Mouse (Mus musculus) mesoderm, embryonic 11.5 days (tissue): Measurements from ENCODE around the gene Syt1.

ENCODE experiments used
- DNase-seq: peaks from one replicate; pipeline ENCODE4 v3.0.0-alpha.2; 2012; ENCODE audit warnings: low read depth, low spot score

Gene Syt1

DNA sequence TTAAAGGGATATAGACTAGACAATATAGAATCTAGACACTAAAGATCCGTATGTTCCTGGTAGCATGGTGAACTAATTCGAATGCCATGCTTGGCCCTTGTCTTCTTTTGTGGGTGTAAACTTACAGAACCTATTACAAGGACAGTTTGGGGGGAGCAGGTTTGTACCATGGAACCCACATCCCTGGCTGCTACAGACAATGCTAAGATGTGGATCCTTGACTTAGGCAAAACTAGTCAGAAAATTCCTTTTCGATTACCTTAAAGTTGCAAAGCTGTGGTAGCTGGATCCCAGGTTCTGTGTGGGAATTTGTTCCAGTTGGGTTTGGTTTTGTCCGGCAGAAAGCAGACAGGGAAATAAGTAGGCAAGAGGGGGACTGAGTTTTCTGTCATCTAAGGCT is 560.4 kb downstream of the Syt1 start:
- DNase-seq, result no peak

DNA sequence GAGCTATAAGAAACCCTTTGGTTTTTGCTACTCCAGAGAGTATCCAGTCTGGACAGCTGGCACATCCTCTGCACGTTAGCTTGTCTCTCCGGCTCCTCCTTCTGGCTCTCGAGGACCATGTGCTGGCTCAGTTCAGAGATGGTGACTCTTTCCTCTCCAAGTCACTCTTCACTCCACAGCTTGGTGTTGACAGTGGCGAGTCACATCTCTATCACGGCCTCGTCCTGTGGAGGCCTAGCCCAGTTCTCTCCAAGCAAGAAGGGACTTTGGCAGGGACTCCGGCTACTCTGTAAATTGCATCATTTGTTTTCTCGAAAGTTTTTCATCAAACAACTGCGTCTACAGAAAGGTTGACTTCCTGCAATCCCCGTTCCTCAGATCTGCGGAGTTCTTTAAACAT is 562.4 kb downstream of the Syt1 start:
- no peak for DNase-seq
